Mouse (Mus musculus): ENCODE data around the gene Ciapin1.

GRCm38 (mm10) chr8:94785995-94786595 is 52.1 kb downstream of the Ciapin1 start:
- TF ChIP-seq CTCF (IDR thresholded peaks at IDR 0.05; ENCODE audit: low read depth) (no peak), EP300 (IDR thresholded peaks at IDR 0.05; ENCODE audit: low read depth) (no peak)

Data from heart, postnatal 0 days (tissue).